Mouse (Mus musculus): Measurements from ENCODE around the gene I0C0044D17Rik. TPM values are rescaled to one million over a fixed set of nuclear protein-coding genes. Genes with fewer than 3 reads are reported as not detected.

Gene I0C0044D17Rik
- polyA plus RNA-seq, 1 experiment from 2014 or later, result not detected

- no peak for ATAC-seq (replicated peaks; ENCODE audit: low FRiP score)
- H3K27me3 ChIP-seq (ENCODE audit: control insufficient read depth, insufficient read depth, low read length), result no peaks in the 10 kb centered on the region
- no peak overlapping the region for H3K27ac ChIP-seq (ENCODE audit: low read depth, low read length)
- no peak for DNase-seq (ENCODE audit: low spot score)
- no peak overlapping the region for H3K4me2 ChIP-seq (ENCODE audit: low read depth, low read length, severe bottlenecking)
- H3K9ac ChIP-seq (ENCODE audit: low read length), result no peak overlapping the region
- WGBS, result 84% methylated on average over 11 of the region's 11 CpGs
- no peaks in the 10 kb centered on the region for H3K9me3 ChIP-seq (ENCODE audit: control insufficient read depth, low read length)
- H3K4me1 ChIP-seq (replicated peaks; ENCODE audit: control insufficient read depth, insufficient read depth, low read length), result no peaks in the 10 kb centered on the region
- H3K36me3 ChIP-seq (ENCODE audit: control insufficient read depth, insufficient read depth, low read length), result no peaks in the 10 kb centered on the region
- no peak overlapping the region for H3K4me3 ChIP-seq (ENCODE audit: low read depth, low read length)
Measured at GRCm38 (mm10) chr4:98796591-98797341, 26.9 kb downstream of the I0C0044D17Rik start.

GRCm38 (mm10) chr4:98795241-98795640 lies 28.4 kb downstream of the I0C0044D17Rik start:
- Histone ChIP-seq H3K4me1 (replicated peaks; ENCODE audit: control insufficient read depth, insufficient read depth, low read length) (no peaks in the 10 kb centered on the region), H3K4me3 (ENCODE audit: low read depth, low read length) (no peak overlapping the region), H3K36me3 (ENCODE audit: control insufficient read depth, insufficient read depth, low read length) (no peaks in the 10 kb centered on the region), H3K27ac (ENCODE audit: low read depth, low read length) (no peak overlapping the region), H3K4me2 (ENCODE audit: low read depth, low read length, severe bottlenecking) (no peak overlapping the region), H3K27me3 (ENCODE audit: control insufficient read depth, insufficient read depth, low read length) (no peaks in the 10 kb centered on the region), H3K9ac (ENCODE audit: low read length) (no peak overlapping the region), H3K9me3 (ENCODE audit: control insufficient read depth, low read length) (no peaks in the 10 kb centered on the region)
- ATAC-seq (replicated peaks; ENCODE audit: low FRiP score) (no peak), DNase-seq (ENCODE audit: low spot score) (no peak)
- WGBS, result 91% methylated on average over 2 of the region's 2 CpGs

- WGBS, result 93% methylated on average over 9 of the region's 9 CpGs
- Histone ChIP-seq H3K27ac (ENCODE audit: low read depth, low read length) (no peak overlapping the region), H3K27me3 (ENCODE audit: control insufficient read depth, insufficient read depth, low read length) (no peaks in the 10 kb centered on the region), H3K4me3 (ENCODE audit: low read depth, low read length) (no peak overlapping the region), H3K9me3 (ENCODE audit: control insufficient read depth, low read length) (no peaks in the 10 kb centered on the region), H3K4me2 (ENCODE audit: low read depth, low read length, severe bottlenecking) (no peak overlapping the region), H3K4me1 (replicated peaks; ENCODE audit: control insufficient read depth, insufficient read depth, low read length) (peaks cover 2% of the 10 kb centered on the region; the same call in 1 of the 2 replicates), H3K9ac (ENCODE audit: low read length) (no peak overlapping the region), H3K36me3 (ENCODE audit: control insufficient read depth, insufficient read depth, low read length) (no peaks in the 10 kb centered on the region)
- ATAC-seq (replicated peaks; ENCODE audit: low FRiP score) (no peak), DNase-seq (ENCODE audit: low spot score) (no peak)
Measured at GRCm38 (mm10) chr4:98793486-98793885, 30.2 kb downstream of the I0C0044D17Rik start.

- DNase-seq (ENCODE audit: low spot score) (no peak), ATAC-seq (replicated peaks; ENCODE audit: low FRiP score) (no peak)
- Histone ChIP-seq H3K9me3 (ENCODE audit: control insufficient read depth, low read length) (no peaks in the 10 kb centered on the region), H3K36me3 (ENCODE audit: control insufficient read depth, insufficient read depth, low read length) (no peaks in the 10 kb centered on the region), H3K4me3 (ENCODE audit: low read depth, low read length) (no peak overlapping the region), H3K27ac (ENCODE audit: low read depth, low read length) (no peak overlapping the region), H3K4me2 (ENCODE audit: low read depth, low read length, severe bottlenecking) (no peak overlapping the region), H3K9ac (ENCODE audit: low read length) (no peak overlapping the region), H3K4me1 (replicated peaks; ENCODE audit: control insufficient read depth, insufficient read depth, low read length) (peaks cover 2% of the 10 kb centered on the region; the same call in 1 of the 2 replicates), H3K27me3 (ENCODE audit: control insufficient read depth, insufficient read depth, low read length) (no peaks in the 10 kb centered on the region)
- 15% methylated on average over 1 of the region's 1 CpGs for WGBS
Measured at GRCm38 (mm10) chr4:98790721-98791120, 32.9 kb downstream of the I0C0044D17Rik start.

GRCm38 (mm10) chr4:98789861-98790311 lies 33.8 kb downstream of the I0C0044D17Rik start:
- Histone ChIP-seq H3K36me3 (ENCODE audit: control insufficient read depth, insufficient read depth, low read length) (no peaks in the 10 kb centered on the region), H3K4me2 (ENCODE audit: low read depth, low read length, severe bottlenecking) (peak overlapping the region; percentile 47), H3K4me1 (replicated peaks; ENCODE audit: control insufficient read depth, insufficient read depth, low read length) (peaks cover 2% of the 10 kb centered on the region; the same call in 1 of the 2 replicates), H3K9ac (ENCODE audit: low read length) (peak overlapping the region; percentile 43), H3K9me3 (ENCODE audit: control insufficient read depth, low read length) (no peaks in the 10 kb centered on the region), H3K27ac (ENCODE audit: low read depth, low read length) (no peak overlapping the region), H3K27me3 (ENCODE audit: control insufficient read depth, insufficient read depth, low read length) (no peaks in the 10 kb centered on the region), H3K4me3 (ENCODE audit: low read depth, low read length) (peak overlapping the region; percentile 16; the same call in 1 of the 2 replicates)
- DNase-seq (ENCODE audit: low spot score), result peak; percentile 56
- 9% methylated on average over 10 of the region's 10 CpGs for WGBS
- peak; percentile 51 for ATAC-seq (replicated peaks; ENCODE audit: low FRiP score)

GRCm38 (mm10) chr4:98789133-98789765 lies 34.4 kb downstream of the I0C0044D17Rik start:
- peaks cover 2% of the 10 kb centered on the region; the same call in 1 of the 2 replicates for H3K4me1 ChIP-seq (replicated peaks; ENCODE audit: control insufficient read depth, insufficient read depth, low read length)
- peak overlapping the region; percentile 16; the same call in 1 of the 2 replicates for H3K4me3 ChIP-seq (ENCODE audit: low read depth, low read length)
- no peaks in the 10 kb centered on the region for H3K36me3 ChIP-seq (ENCODE audit: control insufficient read depth, insufficient read depth, low read length)
- H3K9me3 ChIP-seq (ENCODE audit: control insufficient read depth, low read length), result no peaks in the 10 kb centered on the region
- H3K27ac ChIP-seq (ENCODE audit: low read depth, low read length), result no peak overlapping the region
- DNase-seq (ENCODE audit: low spot score), result no peak
- H3K27me3 ChIP-seq (ENCODE audit: control insufficient read depth, insufficient read depth, low read length), result no peaks in the 10 kb centered on the region
- ATAC-seq (replicated peaks; ENCODE audit: low FRiP score), result no peak
- peak overlapping the region; percentile 47; the same call in 1 of the 2 replicates for H3K4me2 ChIP-seq (ENCODE audit: low read depth, low read length, severe bottlenecking)
- H3K9ac ChIP-seq (ENCODE audit: low read length), result no peak overlapping the region; the same call in 1 of the 2 replicates
- 77% methylated on average over 7 of the region's 7 CpGs for WGBS

GRCm38 (mm10) chr4:98786281-98786680 lies 37.4 kb downstream of the I0C0044D17Rik start:
- WGBS, result 29% methylated on average over 3 of the region's 3 CpGs
- DNase-seq (ENCODE audit: low spot score) (no peak), ATAC-seq (replicated peaks; ENCODE audit: low FRiP score) (no peak)
- H3K9ac ChIP-seq (ENCODE audit: low read length), result no peak overlapping the region
- no peaks in the 10 kb centered on the region for H3K27me3 ChIP-seq (ENCODE audit: control insufficient read depth, insufficient read depth, low read length)
- H3K4me2 ChIP-seq (ENCODE audit: low read depth, low read length, severe bottlenecking), result no peak overlapping the region
- no peak overlapping the region for H3K4me3 ChIP-seq (ENCODE audit: low read depth, low read length)
- no peaks in the 10 kb centered on the region for H3K9me3 ChIP-seq (ENCODE audit: control insufficient read depth, low read length)
- no peak overlapping the region for H3K27ac ChIP-seq (ENCODE audit: low read depth, low read length)
- H3K4me1 ChIP-seq (replicated peaks; ENCODE audit: control insufficient read depth, insufficient read depth, low read length), result peaks cover 2% of the 10 kb centered on the region; the same call in 1 of the 2 replicates
- H3K36me3 ChIP-seq (ENCODE audit: control insufficient read depth, insufficient read depth, low read length), result no peaks in the 10 kb centered on the region

GRCm38 (mm10) chr4:98785851-98786250 lies 37.8 kb downstream of the I0C0044D17Rik start:
- no peaks in the 10 kb centered on the region for H3K36me3 ChIP-seq (ENCODE audit: control insufficient read depth, insufficient read depth, low read length)
- 41% methylated on average over 8 of the region's 8 CpGs for WGBS
- peaks cover 2% of the 10 kb centered on the region; the same call in 1 of the 2 replicates for H3K4me1 ChIP-seq (replicated peaks; ENCODE audit: control insufficient read depth, insufficient read depth, low read length)
- H3K27ac ChIP-seq (ENCODE audit: low read depth, low read length), result no peak overlapping the region
- ATAC-seq (replicated peaks; ENCODE audit: low FRiP score) (no peak), DNase-seq (ENCODE audit: low spot score) (no peak)
- no peaks in the 10 kb centered on the region for H3K27me3 ChIP-seq (ENCODE audit: control insufficient read depth, insufficient read depth, low read length)
- no peak overlapping the region for H3K4me2 ChIP-seq (ENCODE audit: low read depth, low read length, severe bottlenecking)
- no peak overlapping the region for H3K4me3 ChIP-seq (ENCODE audit: low read depth, low read length)
- H3K9me3 ChIP-seq (ENCODE audit: control insufficient read depth, low read length), result no peaks in the 10 kb centered on the region
- H3K9ac ChIP-seq (ENCODE audit: low read length), result no peak overlapping the region

Data from forebrain, embryonic 11.5 days (tissue).